Mouse (Mus musculus): ENCODE results near the gene Trmt5.

Gene Trmt5

DNA sequence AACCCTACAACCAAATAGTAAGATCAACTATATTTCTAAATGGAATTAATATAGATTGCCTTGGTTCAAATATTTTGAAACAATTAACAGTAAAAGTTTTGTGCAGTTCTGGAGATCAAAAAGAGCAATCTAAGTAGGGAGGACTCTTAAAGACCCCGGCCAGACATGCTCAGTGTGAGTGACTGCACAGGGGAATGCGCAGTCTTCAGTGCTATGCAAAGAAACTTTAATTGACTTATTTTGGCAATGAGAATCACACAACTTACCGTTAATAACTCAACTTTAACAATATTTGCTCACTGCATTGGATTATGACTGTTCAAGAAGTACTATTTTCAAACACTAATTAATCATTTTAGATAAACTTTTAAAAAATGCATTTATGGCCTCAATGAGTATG, 17.0 kb downstream of the Trmt5 start:
- no peak for DNase-seq (ENCODE audit: low read depth)

DNA sequence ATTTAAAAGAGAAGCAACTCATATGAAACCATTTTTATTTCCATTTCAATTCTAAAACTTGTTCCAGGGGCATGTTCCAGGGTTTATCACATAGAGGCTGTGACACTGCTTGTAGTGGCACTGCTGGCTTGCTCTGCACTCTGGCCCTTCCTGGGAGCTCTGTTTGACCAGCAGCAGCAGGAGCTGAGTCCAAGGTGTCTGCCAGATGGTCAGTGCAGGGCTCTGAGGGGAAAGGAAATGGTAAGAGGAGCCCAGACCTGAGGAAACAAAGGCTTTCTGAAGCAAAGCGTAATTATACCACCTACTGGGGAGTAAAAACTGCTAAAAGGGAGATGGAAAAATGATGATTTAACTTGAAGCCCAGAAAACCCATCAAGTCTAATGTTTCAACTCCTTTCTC, 18.0 kb downstream of the Trmt5 start:
- no peak for DNase-seq (ENCODE audit: low read depth)

DNA sequence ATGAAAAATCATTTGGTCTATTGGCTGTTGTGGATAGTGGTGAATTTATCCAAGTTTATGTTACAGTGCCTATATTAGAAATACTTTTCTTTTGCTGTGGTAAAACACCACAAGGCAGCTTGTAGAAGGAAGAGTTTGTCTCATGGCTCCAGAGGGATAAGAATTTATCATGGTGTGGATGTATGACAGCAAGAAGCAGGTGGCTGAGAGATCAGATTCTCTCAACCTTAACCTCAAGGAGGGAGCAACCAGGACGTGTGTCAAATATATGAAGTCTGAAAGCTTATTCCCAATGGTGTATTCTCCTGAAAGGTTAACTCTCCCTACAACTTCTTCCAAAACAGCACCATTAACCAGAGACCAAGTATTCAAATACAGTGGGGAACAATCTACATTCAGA, 19.9 kb downstream of the Trmt5 start:
- no peak for DNase-seq (ENCODE audit: low read depth)

DNA sequence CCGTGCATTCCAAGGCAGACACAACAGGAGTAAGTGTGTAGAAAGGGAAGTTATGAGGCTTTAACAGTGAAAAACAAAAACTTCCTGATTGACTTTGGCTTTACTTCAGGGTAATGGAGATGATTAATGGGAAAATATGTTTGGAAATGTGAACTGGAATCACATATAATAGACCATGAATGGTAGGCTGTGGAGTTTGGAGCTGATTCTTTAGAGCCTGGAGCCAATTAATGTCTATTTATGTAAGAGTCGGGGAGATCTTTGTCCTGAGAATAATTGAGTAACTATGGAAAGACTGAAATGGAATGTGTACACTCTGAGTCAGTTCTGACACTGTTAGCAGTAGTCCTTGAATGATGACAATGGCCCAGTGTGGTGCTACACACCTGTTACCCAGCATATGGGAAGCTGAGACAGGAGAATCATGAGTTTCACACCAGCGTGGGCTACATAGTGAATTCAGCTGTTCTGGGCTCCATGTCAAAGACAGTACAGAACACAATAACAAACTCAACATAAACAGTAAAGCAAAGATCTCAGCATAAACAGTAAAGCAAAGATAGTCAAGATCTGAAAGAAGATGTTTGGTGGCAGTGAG, 21.0 kb downstream of the Trmt5 start:
- no peak for DNase-seq (ENCODE audit: low read depth)

DNA sequence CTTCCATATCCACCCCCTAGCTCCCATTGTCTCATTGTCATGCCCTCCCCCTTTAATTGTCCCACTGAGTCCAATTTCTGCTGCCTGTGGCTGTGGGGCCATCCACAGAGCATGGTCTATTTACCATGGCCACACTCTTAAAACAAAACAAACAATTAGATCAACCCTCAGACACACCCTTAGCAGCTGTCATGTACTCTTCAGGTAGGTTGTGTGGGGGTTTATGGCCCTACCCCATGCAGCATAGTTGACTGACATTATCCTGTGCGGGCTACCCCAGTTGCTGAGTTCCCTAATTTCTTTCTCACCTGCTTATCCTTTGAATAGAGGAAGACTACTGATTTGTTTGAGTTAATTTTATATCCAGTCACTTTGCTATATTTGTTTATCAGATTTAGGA, 26.2 kb downstream of the Trmt5 start:
- DNase-seq (ENCODE audit: low read depth), result no peak

DNA sequence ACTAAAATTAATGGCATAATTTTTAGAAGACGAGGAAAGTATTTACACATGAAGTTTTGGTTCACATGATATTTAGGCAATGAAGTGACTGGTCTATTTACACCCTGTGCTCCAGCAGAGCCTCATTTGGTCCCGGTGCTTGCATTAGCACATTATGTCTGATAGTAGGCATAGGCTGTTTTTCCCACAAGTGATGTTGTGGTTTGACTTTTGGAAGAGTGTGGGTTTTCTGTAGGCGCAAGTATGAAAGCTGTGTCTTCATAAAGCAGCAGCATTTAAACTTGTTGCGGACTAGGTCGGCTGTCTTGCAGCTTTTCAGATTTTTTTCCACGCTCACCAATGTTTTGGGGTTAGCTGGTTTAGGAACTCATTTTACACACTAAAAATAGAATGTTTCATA, 27.2 kb downstream of the Trmt5 start:
- DNase-seq (ENCODE audit: low read depth), result no peak

DNA sequence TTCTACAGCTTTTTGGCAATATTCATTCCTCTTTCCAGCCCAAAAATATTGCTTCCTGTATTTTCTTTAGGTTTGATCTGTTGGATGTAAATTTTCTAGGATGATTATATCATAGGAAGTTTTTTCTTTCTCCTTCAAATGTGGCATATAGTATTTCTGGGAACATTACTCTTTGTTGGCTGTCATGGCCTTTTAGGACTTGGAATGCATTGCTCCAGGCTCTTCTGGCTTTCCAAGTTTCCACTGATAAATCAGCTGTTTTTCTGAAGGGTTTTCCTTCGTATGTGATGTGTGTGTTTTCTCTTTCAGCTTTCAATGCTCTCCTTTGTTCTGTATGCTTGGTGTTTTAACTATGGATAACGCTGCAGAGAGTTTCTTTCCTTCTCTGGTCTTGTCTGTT, 31.5 kb downstream of the Trmt5 start:
- no peak for DNase-seq (ENCODE audit: low read depth)

DNA sequence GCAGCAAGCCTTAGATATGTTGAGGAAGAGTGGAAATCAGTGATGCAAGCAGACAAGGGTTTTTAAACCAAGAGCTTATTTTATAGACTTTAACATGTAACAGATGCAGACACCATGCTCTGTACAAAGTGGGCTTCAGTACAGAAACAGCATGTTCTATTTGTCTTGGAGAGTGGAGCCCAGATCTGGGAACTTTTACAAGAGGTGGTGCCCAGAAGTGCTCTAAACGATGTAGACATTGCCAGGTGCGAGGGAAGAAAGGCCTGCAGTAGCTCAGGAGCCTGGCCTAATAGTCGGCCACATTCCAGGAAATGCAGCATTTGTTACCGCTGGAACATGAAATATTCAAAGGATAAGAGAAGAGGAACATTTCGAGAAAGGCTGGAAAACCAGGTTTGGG, 40.8 kb downstream of the Trmt5 start:
- DNase-seq (ENCODE audit: low read depth), result no peak

DNA sequence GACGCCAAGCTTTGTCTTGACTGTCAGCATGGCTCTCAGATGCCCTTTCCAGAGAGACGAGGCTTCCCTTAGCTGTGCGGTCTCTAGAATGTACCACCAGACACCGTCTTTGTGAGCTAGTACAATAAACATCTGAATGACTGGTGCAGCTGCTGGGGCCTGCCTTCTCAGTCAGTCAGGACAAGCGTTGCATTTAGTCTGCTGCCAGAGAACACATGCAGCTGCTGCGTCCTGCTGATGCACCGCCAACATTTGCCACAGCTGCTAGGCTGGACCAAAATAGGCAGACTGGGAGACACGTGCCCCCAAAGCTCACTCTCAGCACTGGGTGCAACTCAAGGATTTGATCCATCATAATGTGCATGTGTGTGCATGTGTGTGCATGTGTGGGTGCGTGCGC, 44.5 kb downstream of the Trmt5 start:
- no peak for DNase-seq (ENCODE audit: low read depth)

DNA sequence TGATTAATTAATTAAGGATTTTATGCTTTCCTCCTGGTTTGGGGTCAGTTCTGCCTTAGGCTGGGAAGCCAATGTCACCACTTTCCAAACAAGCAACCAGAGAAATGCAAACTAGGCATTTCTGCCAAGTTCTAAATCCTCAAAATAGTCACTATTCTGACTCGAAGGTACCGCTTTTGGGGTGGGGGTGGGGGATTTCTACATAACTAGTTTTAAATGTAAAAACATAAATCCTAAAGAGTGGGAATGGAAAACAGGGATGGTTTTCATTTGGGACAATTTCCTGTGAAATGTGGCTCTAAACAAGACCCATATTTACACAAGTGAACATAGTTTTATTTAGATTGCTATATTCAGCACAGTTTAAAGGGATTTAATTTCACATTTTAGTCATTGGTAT, 53.9 kb downstream of the Trmt5 start:
- no peak for DNase-seq (ENCODE audit: low read depth)

DNA sequence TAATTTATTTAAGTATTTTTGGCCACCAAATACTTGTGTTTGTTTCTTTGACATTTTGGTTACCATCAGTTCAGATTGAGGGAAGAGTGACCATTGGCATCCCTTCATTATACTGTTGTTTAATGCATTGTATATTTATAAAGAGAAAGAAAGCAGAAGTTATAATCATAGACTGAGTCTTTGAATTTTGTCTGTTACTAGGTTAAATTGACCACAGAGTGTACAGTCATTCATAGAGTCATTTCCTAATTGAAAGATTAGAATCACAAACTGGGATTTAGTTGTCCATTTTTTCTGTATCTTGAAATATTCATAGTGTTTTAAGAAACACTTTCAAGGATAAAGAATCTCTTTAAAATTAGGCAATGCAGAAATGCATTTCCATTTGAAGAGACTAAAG, 55.0 kb downstream of the Trmt5 start:
- no peak for DNase-seq (ENCODE audit: low read depth)

DNA sequence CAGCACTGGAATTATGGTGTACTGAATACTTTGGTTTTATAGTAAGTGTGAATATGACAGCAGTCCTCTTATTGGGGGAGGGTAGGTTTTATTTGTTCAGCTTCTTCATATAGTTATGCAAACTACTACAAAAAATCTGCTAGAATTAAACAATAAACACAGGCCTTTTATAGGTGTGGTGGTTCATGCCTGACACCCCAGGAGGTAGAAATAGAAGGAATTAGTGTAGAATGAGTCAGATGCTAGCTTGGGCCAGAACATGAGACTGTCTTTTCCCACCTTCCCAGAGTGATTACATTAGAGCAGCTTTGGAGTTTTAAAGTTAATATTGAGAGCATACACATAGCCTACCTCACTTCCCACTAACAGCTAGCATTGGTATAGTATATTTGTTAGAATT, 56.3 kb downstream of the Trmt5 start:
- no peak for DNase-seq (ENCODE audit: low read depth)

All from naive thymus-derived CD4-positive, alpha-beta T cell, adult 2 months (primary cell).